Mouse (Mus musculus) kidney, adult 2 months (tissue): Measurements from ENCODE around the gene Esrrg.

Experiments used
- CTCF ChIP-seq: fragments of 200-500 bp; conservative IDR thresholded peaks from 2 replicates; pipeline ENCODE4 v1.5.1; 2011; ENCODE audit warnings: low read depth, mild to moderate bottlenecking, control low read depth, low read length, moderate library complexity, mixed read lengths; ENCODE audit not compliant: insufficient read depth, insufficient read length
- POLR2A ChIP-seq: fragments of 200-500 bp; IDR thresholded peaks from one replicate; pipeline ENCODE4 v1.6.1; 2011; ENCODE audit warnings: low read depth, low read length, control low read depth

DNA sequence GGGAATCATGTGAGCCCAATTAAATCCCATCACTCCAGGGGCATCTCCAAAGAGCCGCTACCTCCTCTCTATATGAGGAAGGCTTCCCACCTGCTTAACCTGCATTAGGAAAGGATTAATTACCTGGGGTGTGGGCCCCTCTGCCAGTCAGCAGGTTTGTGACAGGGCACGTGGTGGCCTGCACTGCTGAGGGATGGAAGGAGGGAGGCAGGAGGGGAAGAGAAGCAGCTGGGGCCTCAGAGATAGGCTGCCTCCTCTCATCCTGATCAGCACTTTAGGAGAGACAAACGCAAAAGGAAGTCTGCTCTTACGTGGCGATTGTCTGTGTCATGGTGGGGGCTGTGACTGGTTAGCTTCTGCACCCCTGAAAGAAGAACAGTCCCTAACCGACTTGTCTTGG is 555.7 kb downstream of the Esrrg start:
- TF ChIP-seq POLR2A: no peak
- TF ChIP-seq CTCF: no peak
